Mouse (Mus musculus) MEL (cell line): ENCODE data around the gene Klhl23. TPM values are rescaled to one million over a fixed set of nuclear protein-coding genes. Genes with fewer than 3 reads are reported as not detected.

Source experiments
- DNase-seq: peaks from one replicate; pipeline ENCODE4 v3.0.0; 2011; ENCODE audit warnings: low read depth, low spot score
- H3K27ac ChIP-seq: 2 replicates; pipeline ENCODE4 v1.5.1; 2012; ENCODE audit warnings: low read depth, mild to moderate bottlenecking, control low read depth, low read length, moderate library complexity; ENCODE audit not compliant: control insufficient read depth
- H3K27me3 ChIP-seq, 2 experiments: fragments of 150-350 bp in 1 of 2; sonication (generic) in 1 of 2; 2 replicates each; pipeline ENCODE4 v1.6.1; 2012; ENCODE audit warnings: low read length in 2 of 2, mild to moderate bottlenecking in 2 of 2, improper control_type of control experiment in 1 of 2, moderate library complexity in 1 of 2; ENCODE audit not compliant: insufficient read depth in 2 of 2, control insufficient read depth in 1 of 2
- H3K36me3 ChIP-seq, 2 experiments: 2 replicates each; pipeline ENCODE4 v1.6.1; 2012 to 2014; ENCODE audit warnings: low read length in 2 of 2, improper control_type of control experiment in 1 of 2, inconsistent platforms in 1 of 2, mild to moderate bottlenecking in 1 of 2; ENCODE audit not compliant: insufficient read depth in 2 of 2, control insufficient read depth in 1 of 2
- H3K4me1 ChIP-seq, 2 experiments: fragments of 150-350 bp in 1 of 2; sonication (generic) in 1 of 2; 2 replicates each; pipeline ENCODE4 v1.6.1; 2012; ENCODE audit warnings: low read length in 2 of 2, improper control_type of control experiment in 1 of 2, mild to moderate bottlenecking in 1 of 2; ENCODE audit not compliant: insufficient read depth in 2 of 2, control insufficient read depth in 1 of 2
- H3K4me3 ChIP-seq, 2 experiments: fragments of 150-350 bp in 1 of 2; sonication (generic) in 1 of 2; 2 replicates each; pipeline ENCODE4 v1.5.1; 2012; ENCODE audit warnings: low read depth in 2 of 2, low read length in 2 of 2, mild to moderate bottlenecking in 2 of 2, moderate library complexity in 2 of 2, control low read depth in 1 of 2, improper control_type of control experiment in 1 of 2; ENCODE audit not compliant: control insufficient read depth in 1 of 2, insufficient read depth in 1 of 2
- H3K79me2 ChIP-seq: 2 replicates; pipeline ENCODE4 v1.6.1; 2012; ENCODE audit warnings: mild to moderate bottlenecking, low read length, moderate library complexity; ENCODE audit not compliant: control insufficient read depth, poor library complexity, insufficient read depth
- H3K9ac ChIP-seq: 2 replicates; pipeline ENCODE4 v1.6.1; 2012; ENCODE audit warnings: low read depth, mild to moderate bottlenecking, control low read depth, low read length, moderate library complexity; ENCODE audit not compliant: control insufficient read depth, poor library complexity, severe bottlenecking
- H3K9me3 ChIP-seq: fragments of 150-350 bp; sonication (generic); replicated peaks from 2 replicates; pipeline ENCODE4 v1.6.1; 2012; ENCODE audit warnings: mild to moderate bottlenecking, low read length, improper control_type of control experiment, moderate library complexity; ENCODE audit not compliant: insufficient read depth
- BHLHE40 ChIP-seq: IDR thresholded peaks from 2 replicates; pipeline ENCODE4 v1.6.1; 2012; ENCODE audit warnings: low read depth, mild to moderate bottlenecking, inconsistent platforms, low read length, improper control_type of control experiment, borderline replicate concordance
- CHD1 ChIP-seq: IDR thresholded peaks from 2 replicates; pipeline ENCODE4 v1.6.1; 2012; ENCODE audit warnings: low read depth, mild to moderate bottlenecking, inconsistent platforms, low read length, improper control_type of control experiment
- CTCF ChIP-seq, 3 experiments: IDR thresholded peaks in 2 of 3; conservative IDR thresholded peaks in 1 of 3; 2 replicates each; pipeline ENCODE4 v1.5.1; 2011 to 2012; ENCODE audit warnings: low read length in 3 of 3, low read depth in 2 of 3, mild to moderate bottlenecking in 2 of 3, improper control_type of control experiment in 1 of 3, inconsistent platforms in 1 of 3, mixed read lengths in 1 of 3, moderate library complexity in 1 of 3; ENCODE audit not compliant: control insufficient read depth in 1 of 3, insufficient read depth in 1 of 3, poor library complexity in 1 of 3, severe bottlenecking in 1 of 3
- ELF1 ChIP-seq: IDR thresholded peaks from 2 replicates; pipeline ENCODE4 v1.6.1; 2014; ENCODE audit warnings: low read depth, mild to moderate bottlenecking, inconsistent platforms, low read length, improper control_type of control experiment, moderate library complexity
- EP300 ChIP-seq, 2 experiments: IDR thresholded peaks; 2 replicates each; pipeline ENCODE4 v1.6.1; 2011; ENCODE audit warnings: improper control_type of control experiment in 2 of 2, low read length in 2 of 2, low read depth in 1 of 2, mild to moderate bottlenecking in 1 of 2
- GABPA ChIP-seq: IDR thresholded peaks from 2 replicates; pipeline ENCODE4 v1.6.1; 2012; ENCODE audit warnings: low read depth, mild to moderate bottlenecking, inconsistent platforms, low read length, improper control_type of control experiment, moderate library complexity
- GATA1 ChIP-seq: IDR thresholded peaks from 2 replicates; pipeline ENCODE4 v1.6.1; 2011; ENCODE audit warnings: low read depth, low read length, improper control_type of control experiment
- HCFC1 ChIP-seq: IDR thresholded peaks from 2 replicates; pipeline ENCODE4 v1.6.1; 2012; ENCODE audit warnings: low read depth, mild to moderate bottlenecking, inconsistent platforms, low read length, improper control_type of control experiment, moderate library complexity
- JUND ChIP-seq: IDR thresholded peaks from 2 replicates; pipeline ENCODE4 v1.6.1; 2011; ENCODE audit warnings: low read depth, mild to moderate bottlenecking, improper control_type of control experiment, low read length
- KAT2A ChIP-seq: conservative IDR thresholded peaks from 2 replicates; pipeline ENCODE4 v1.6.1; 2012; ENCODE audit warnings: low read depth, low read length, improper control_type of control experiment, inconsistent platforms
- MAX ChIP-seq: IDR thresholded peaks from 2 replicates; pipeline ENCODE4 v1.6.1; 2011; ENCODE audit warnings: low read length, improper control_type of control experiment
- MAZ ChIP-seq: IDR thresholded peaks from 2 replicates; pipeline ENCODE4 v1.6.1; 2012; ENCODE audit warnings: low read depth, mild to moderate bottlenecking, inconsistent platforms, low read length, improper control_type of control experiment
- MEF2A ChIP-seq: IDR thresholded peaks from 2 replicates; pipeline ENCODE4 v1.6.1; 2014; ENCODE audit warnings: low read depth, mild to moderate bottlenecking, inconsistent platforms, low read length, improper control_type of control experiment; ENCODE audit not compliant: poor library complexity, insufficient replicate concordance, severe bottlenecking; ENCODE audit errors: extremely low read depth
- MXI1 ChIP-seq: IDR thresholded peaks from 2 replicates; pipeline ENCODE4 v1.6.1; 2011; ENCODE audit warnings: mild to moderate bottlenecking, low read depth, low read length, improper control_type of control experiment
- MYC ChIP-seq: IDR thresholded peaks from 2 replicates; pipeline ENCODE4 v1.6.1; 2011; ENCODE audit warnings: low read depth, mild to moderate bottlenecking, low read length, improper control_type of control experiment, moderate library complexity
- NELFE ChIP-seq: IDR thresholded peaks from 2 replicates; pipeline ENCODE4 v1.6.1; 2011; ENCODE audit warnings: low read depth, low read length, improper control_type of control experiment
- POLR2A ChIP-seq, 2 experiments: IDR thresholded peaks; 2 replicates each; pipeline ENCODE4 v1.6.1; 2011 to 2012; ENCODE audit warnings: low read length in 2 of 2, mild to moderate bottlenecking in 2 of 2, control low read depth in 1 of 2, improper control_type of control experiment in 1 of 2, low read depth in 1 of 2, moderate library complexity in 1 of 2; ENCODE audit not compliant: control insufficient read depth in 1 of 2, insufficient read depth in 1 of 2, poor library complexity in 1 of 2
- POLR2AphosphoS2 ChIP-seq: IDR thresholded peaks from 2 replicates; pipeline ENCODE4 v1.6.1; 2011; ENCODE audit warnings: low read length, improper control_type of control experiment
- POLR2AphosphoS5 ChIP-seq: IDR thresholded peaks from 2 replicates; pipeline ENCODE4 v1.6.1; 2012; ENCODE audit warnings: low read depth, borderline replicate concordance, mild to moderate bottlenecking, inconsistent platforms, low read length, moderate library complexity, mixed read lengths
- RCOR1 ChIP-seq: IDR thresholded peaks from 2 replicates; pipeline ENCODE4 v1.6.1; 2012; ENCODE audit warnings: low read depth, mild to moderate bottlenecking, inconsistent platforms, low read length, improper control_type of control experiment
- SIN3A ChIP-seq: IDR thresholded peaks from 2 replicates; pipeline ENCODE4 v1.6.1; 2012; ENCODE audit warnings: low read length, improper control_type of control experiment, inconsistent platforms
- TAL1 ChIP-seq: IDR thresholded peaks from 2 replicates; pipeline ENCODE4 v1.6.1; 2012; ENCODE audit warnings: mild to moderate bottlenecking, inconsistent platforms, low read length, moderate library complexity, mixed read lengths
- TBP ChIP-seq: IDR thresholded peaks from 2 replicates; pipeline ENCODE4 v1.8.0; 2011; ENCODE audit warnings: low read depth, low read length, improper control_type of control experiment
- TCF12 ChIP-seq: IDR thresholded peaks from 2 replicates; pipeline ENCODE4 v1.6.1; 2014; ENCODE audit warnings: low read depth, mild to moderate bottlenecking, inconsistent platforms, low read length, improper control_type of control experiment, moderate library complexity
- UBTF ChIP-seq: IDR thresholded peaks from 2 replicates; pipeline ENCODE4 v1.6.1; 2012; ENCODE audit warnings: low read depth, mild to moderate bottlenecking, inconsistent platforms, low read length, improper control_type of control experiment, moderate library complexity, borderline replicate concordance; ENCODE audit not compliant: insufficient read depth
- USF1 ChIP-seq: IDR thresholded peaks from 2 replicates; pipeline ENCODE4 v1.6.1; 2014; ENCODE audit warnings: low read depth, mild to moderate bottlenecking, inconsistent platforms, low read length, improper control_type of control experiment, moderate library complexity
- ZNF384 ChIP-seq: IDR thresholded peaks from 2 replicates; pipeline ENCODE4 v1.6.1; 2012; ENCODE audit warnings: low read depth, mild to moderate bottlenecking, inconsistent platforms, low read length, improper control_type of control experiment
- polyA plus RNA-seq, 2 experiments: library from polyadenylated mRNA; stranded (reverse) in 1 of 2; unstranded in 1 of 2; fragments of >175 nt in 1 of 2; fragments of >200 nt in 1 of 2; gene quantifications; 2 replicates each; pipeline versions ENCODE4 v1.2.1 to v1.2.4; 2012; ENCODE audit warnings: low replicate concordance in 2 of 2, low read depth in 1 of 2; ENCODE audit not compliant: insufficient read length in 2 of 2, insufficient read depth in 1 of 2, missing spikeins in 1 of 2
- total RNA-seq: library from RNA; depleted of rRNA; stranded (reverse); fragments of 300-350 nt; gene quantifications from 2 replicates; pipeline ENCODE4 v1.2.3, GENCODE M21; 2012

Gene Klhl23
- total and polyA plus RNA-seq, 3 experiments = 24.8 to 238 (median 31.4) TPM

- Histone ChIP-seq H3K4me1 (no peaks in the 10 kb centered on the region), H3K27ac (no peak overlapping the region), H3K27me3 (no peaks in the 10 kb centered on the region), H3K79me2 (no peaks in the 10 kb centered on the region), H3K9me3 (no peaks in the 10 kb centered on the region), H3K36me3 (no peaks in the 10 kb centered on the region; a peak in 1 of 4 replicates), H3K4me3 (no peak overlapping the region), H3K9ac (no peak overlapping the region)
- TF ChIP-seq ZNF384 (no peak), TBP (no peak), USF1 (no peak), JUND (no peak), MEF2A (no peak), MYC (no peak), POLR2AphosphoS5 (no peak), EP300 (IDR thresholded peaks at IDR 0.05; ENCODE audit: low read depth in 1 of 2, low read length in 2 of 2) (no peak), KAT2A (no peak), GABPA (no peak), SIN3A (no peak), POLR2AphosphoS2 (no peak), BHLHE40 (no peak), UBTF (no peak)
- no peak for DNase-seq
Observed at GRCm38 (mm10) chr2:69838707-69839106, 17.0 kb downstream of the Klhl23 start.

GRCm38 (mm10) chr2:69840261-69840660 lies 18.5 kb downstream of the Klhl23 start:
- Histone ChIP-seq H3K9me3 (no peaks in the 10 kb centered on the region), H3K27ac (no peak overlapping the region), H3K27me3 (no peaks in the 10 kb centered on the region; a peak in 1 of 4 replicates), H3K4me1 (no peaks in the 10 kb centered on the region), H3K4me3 (no peak overlapping the region), H3K36me3 (no peaks in the 10 kb centered on the region), H3K9ac (no peak overlapping the region), H3K79me2 (no peaks in the 10 kb centered on the region)
- DNase-seq = no peak
- TF ChIP-seq POLR2AphosphoS2 = no peak
- TF ChIP-seq MYC = no peak
- no peak for TF ChIP-seq ELF1
- no peak for TF ChIP-seq RCOR1
- TF ChIP-seq TBP = no peak
- no peak for TF ChIP-seq HCFC1
- no peak for TF ChIP-seq GATA1
- TF ChIP-seq NELFE = no peak
- no peak for TF ChIP-seq TAL1
- no peak for TF ChIP-seq CHD1
- TF ChIP-seq POLR2A (IDR thresholded peaks at IDR 0.05; ENCODE audit: control insufficient read depth in 1 of 2, insufficient read depth in 1 of 2, low read depth in 1 of 2, low read length in 2 of 2, poor library complexity in 1 of 2) = no peak
- no peak for TF ChIP-seq MXI1
- TF ChIP-seq UBTF = no peak
- TF ChIP-seq MAX = no peak
- no peak for TF ChIP-seq EP300 (IDR thresholded peaks at IDR 0.05; ENCODE audit: low read depth in 1 of 2, low read length in 2 of 2)
- TF ChIP-seq CTCF (IDR thresholded peaks at IDR 0.05 in 2 of 3, conservative IDR thresholded peaks at IDR 0.05 in 1 of 3; ENCODE audit: control insufficient read depth in 1 of 3, insufficient read depth in 1 of 3, low read depth in 2 of 3, low read length in 3 of 3, poor library complexity in 1 of 3, severe bottlenecking in 1 of 3) = no peak
- no peak for TF ChIP-seq MAZ
- TF ChIP-seq TCF12 = no peak
- TF ChIP-seq, all 39 proteins: peak for 0
